Mouse (Mus musculus) liver, embryonic 13.5 days (tissue): ENCODE data around the gene Zfp979. TPM values are rescaled to one million over a fixed set of nuclear protein-coding genes. Genes with fewer than 3 reads are reported as not detected.
"Not testable (repeated sequence)": the region's sequence is repeated elsewhere in the genome, so short reads cannot be mapped to it uniquely, and the experiment has no call there.

Experiments used
- ATAC-seq: fragments of 200-750 bp; cut with Nextera tagmentation; 2 replicates; pipeline ENCODE4 v1.8.0; 2017; ENCODE audit warnings: low read depth, mild to moderate bottlenecking, moderate number of reproducible peaks, moderate library complexity
- DNase-seq: peaks from one replicate; pipeline ENCODE4 v3.0.0; 2022
- H3K27ac ChIP-seq: fragments of 300-500 bp; sonication (generic); 2 replicates; pipeline ENCODE4 v1.5.1; 2015; ENCODE audit warnings: moderate library complexity, mild to moderate bottlenecking, inconsistent platforms
- H3K27me3 ChIP-seq: fragments of 300-500 bp; sonication (generic); 2 replicates; pipeline ENCODE4 v1.6.1; 2015; ENCODE audit warnings: mild to moderate bottlenecking, inconsistent platforms
- H3K36me3 ChIP-seq: fragments of 300-500 bp; sonication (generic); 2 replicates; pipeline ENCODE4 v1.6.1; 2015; ENCODE audit warnings: mild to moderate bottlenecking, inconsistent platforms
- H3K4me1 ChIP-seq: fragments of 300-500 bp; sonication (generic); replicated peaks from 2 replicates; pipeline ENCODE4 v1.6.1; 2015; ENCODE audit warnings: inconsistent platforms
- H3K4me2 ChIP-seq: fragments of 300-500 bp; sonication (generic); 2 replicates; pipeline ENCODE4 v1.6.1; 2015; ENCODE audit warnings: inconsistent platforms, mild to moderate bottlenecking, moderate library complexity
- H3K4me3 ChIP-seq: fragments of 300-500 bp; sonication (generic); replicated peaks from 2 replicates; pipeline ENCODE4 v1.5.1; 2015; ENCODE audit warnings: mild to moderate bottlenecking, inconsistent platforms
- H3K9ac ChIP-seq: fragments of 300-500 bp; sonication (generic); 2 replicates; pipeline ENCODE4 v1.6.1; 2015; ENCODE audit warnings: mild to moderate bottlenecking, inconsistent platforms
- H3K9me3 ChIP-seq: fragments of 300-500 bp; sonication (generic); replicated peaks from 2 replicates; pipeline ENCODE4 v1.6.1; 2016; ENCODE audit warnings: inconsistent platforms
- WGBS: fragments of 180-500 bp; shearing (Covaris S2); methylation state at CpG from one replicate; pipeline ENCODE4 v1.1.7; 2015; ENCODE audit not compliant: insufficient replicate concordance; 5-methylcytosine and 5-hydroxymethylcytosine counted together
- polyA plus RNA-seq: library from polyadenylated mRNA; unstranded; fragments of >200 nt; fragmentation: Nextera tagmentation; extraction: Ambion mirVana; gene quantifications from 2 replicates; pipeline ENCODE4 v1.2.1, GENCODE M21; 2015

Zfp979 gene
- polyA plus RNA-seq, 1 experiment from 2014 or later, result 4.6 TPM

GRCm38 (mm10) chr4:147586511-147587473 is 55.5 kb downstream of the Zfp979 start:
- no peak for ATAC-seq
- H3K4me3 ChIP-seq, result no peak overlapping the region
- no peaks in the 10 kb centered on the region for H3K4me1 ChIP-seq
- 37% methylated on average over 1 of the region's 1 CpGs for WGBS
- H3K9me3 ChIP-seq, result peaks cover 12% of the 10 kb centered on the region; the same call in 1 of the 2 replicates
- no peaks in the 10 kb centered on the region for H3K36me3 ChIP-seq
- no peak for DNase-seq
- no peak overlapping the region for H3K4me2 ChIP-seq
- H3K27me3 ChIP-seq, result no peaks in the 10 kb centered on the region
- H3K27ac ChIP-seq, result no peak overlapping the region
- no peak overlapping the region for H3K9ac ChIP-seq

DNA sequence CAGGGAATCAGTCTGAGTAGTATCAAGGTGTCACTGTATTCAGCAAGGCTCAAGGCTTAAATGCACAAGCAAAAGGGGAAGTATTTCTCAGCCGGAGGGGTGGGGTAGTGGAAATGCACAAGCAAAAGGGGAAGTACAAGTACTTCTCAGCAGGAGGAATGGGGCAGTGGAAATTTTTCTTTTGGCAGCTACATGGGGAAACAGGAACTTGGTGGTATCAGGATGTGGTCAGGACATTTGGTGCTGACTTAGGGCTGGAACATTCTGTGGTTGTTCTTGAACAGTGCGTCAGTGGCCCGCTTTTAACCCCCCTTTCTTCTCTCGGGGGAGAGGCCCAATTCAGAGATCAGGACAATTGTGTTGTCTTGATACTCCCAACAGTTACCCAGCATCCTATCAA is 62.9 kb downstream of the Zfp979 start:
- not testable (repeated sequence) for H3K4me2 ChIP-seq, H3K4me1 ChIP-seq, H3K27ac ChIP-seq, H3K9ac ChIP-seq, H3K9me3 ChIP-seq, H3K4me3 ChIP-seq, ATAC-seq, H3K36me3 ChIP-seq, H3K27me3 ChIP-seq, DNase-seq
- 54% methylated on average over 4 of the region's 4 CpGs for WGBS

DNA sequence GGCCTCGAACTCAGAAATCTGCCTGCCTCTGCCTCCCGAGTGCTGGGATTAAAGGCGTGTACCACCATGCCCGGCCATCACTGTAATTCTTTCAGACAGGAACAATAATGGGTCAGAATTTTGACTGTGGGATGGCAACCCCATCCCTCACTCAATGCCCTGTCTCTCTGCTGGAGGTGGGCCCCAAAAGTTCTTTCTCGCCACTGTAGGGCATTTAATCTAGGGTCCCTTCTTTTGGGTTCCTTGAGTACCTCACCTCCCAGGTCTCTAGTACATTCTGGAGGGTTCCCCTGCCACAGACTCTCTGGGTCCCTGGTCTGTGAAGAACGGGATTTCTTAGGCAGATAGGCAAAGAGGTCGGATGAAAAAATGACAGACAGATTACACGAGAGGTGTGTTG is 71.2 kb downstream of the Zfp979 start:
- not testable (repeated sequence) for H3K4me3 ChIP-seq, ATAC-seq, H3K27ac ChIP-seq, H3K9ac ChIP-seq, H3K4me2 ChIP-seq, H3K27me3 ChIP-seq, DNase-seq, H3K4me1 ChIP-seq, H3K36me3 ChIP-seq
- peaks cover 12% of the 10 kb centered on the region for H3K9me3 ChIP-seq
- 56% methylated on average over 8 of the region's 8 CpGs for WGBS

- no peak overlapping the region for H3K9ac ChIP-seq
- no peaks in the 10 kb centered on the region for H3K27me3 ChIP-seq
- DNase-seq (no peak), ATAC-seq (no peak)
- H3K4me1 ChIP-seq, result no peaks in the 10 kb centered on the region
- no peaks in the 10 kb centered on the region for H3K36me3 ChIP-seq
- H3K4me2 ChIP-seq, result no peak overlapping the region
- WGBS, result 48% methylated on average over 6 of the region's 6 CpGs
- no peak overlapping the region for H3K4me3 ChIP-seq
- no peak overlapping the region for H3K27ac ChIP-seq
- peaks cover 10% of the 10 kb centered on the region; the same call in 1 of the 2 replicates for H3K9me3 ChIP-seq
These were observed 76.7 kb downstream of the Zfp979 start for GRCm38 (mm10) chr4:147565426-147566220.

Other genes starting within 250 kb of the Zfp979 start
- 2.4 and 3.4 TPM in 2 replicates for gene Zfp982, start 150.1 kb downstream of the Zfp979 start, polyA plus RNA-seq
- gene Gm16503, start 102.3 kb downstream of the Zfp979 start, polyA plus RNA-seq, result 0.06 and 0.10 TPM in 2 replicates
- gene Zfp985, start 89.2 kb downstream of the Zfp979 start, polyA plus RNA-seq, result 0.09 and 0.14 TPM in 2 replicates
- gene Zfp534, start 60.0 kb upstream of the Zfp979 start, polyA plus RNA-seq, result not detected in 2 replicates
- 6.4 and 8.4 TPM in 2 replicates for gene Zfp984, start 167.3 kb upstream of the Zfp979 start, polyA plus RNA-seq
- gene Zfp933, start 205.9 kb upstream of the Zfp979 start, polyA plus RNA-seq, result 1.3 and 1.5 TPM in 2 replicates
- gene Miip, start 226.3 kb upstream of the Zfp979 start, polyA plus RNA-seq, result 25.7 and 29.1 TPM in 2 replicates
- gene Fv1, start 226.5 kb upstream of the Zfp979 start, polyA plus RNA-seq, result 2.5 and 3.5 TPM in 2 replicates